Mouse (Mus musculus) urinary bladder, postnatal 36 days (tissue): ENCODE results near the gene Chst8.

Experiments used
- DNase-seq, 2 experiments: peaks; one replicate each; pipeline ENCODE4 v3.0.0; 2022; ENCODE audit warnings: low spot score in 2 of 2, mixed read lengths in 1 of 2

The Chst8 gene

DNA sequence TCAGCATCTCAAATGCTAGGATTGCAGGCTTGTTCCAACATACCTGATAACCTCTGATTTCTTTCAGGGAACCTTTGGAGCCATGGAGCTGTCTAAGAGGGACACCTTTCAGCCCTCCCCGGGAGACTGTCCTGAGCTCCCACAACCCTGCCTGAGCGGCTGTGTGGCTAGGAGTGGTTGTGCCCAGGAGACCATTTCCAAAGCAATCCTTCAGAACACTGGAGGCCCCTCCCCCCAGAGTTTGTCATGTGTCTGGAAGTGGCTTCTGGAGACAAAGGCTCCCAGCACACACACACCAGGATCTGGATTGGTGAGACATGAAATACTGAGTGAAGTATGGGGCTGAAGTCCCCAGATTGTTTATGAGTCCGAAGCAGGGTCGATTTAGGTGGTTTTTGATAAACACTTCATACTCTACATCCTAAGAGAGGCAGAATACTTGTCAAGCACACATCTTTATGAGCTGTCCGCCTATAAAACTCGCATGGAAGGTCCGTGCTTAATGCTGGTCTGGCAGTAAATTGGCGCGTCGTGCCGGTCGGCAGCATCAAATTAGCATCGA is 12.5 kb downstream of the Chst8 start:
- no peak for DNase-seq

DNA sequence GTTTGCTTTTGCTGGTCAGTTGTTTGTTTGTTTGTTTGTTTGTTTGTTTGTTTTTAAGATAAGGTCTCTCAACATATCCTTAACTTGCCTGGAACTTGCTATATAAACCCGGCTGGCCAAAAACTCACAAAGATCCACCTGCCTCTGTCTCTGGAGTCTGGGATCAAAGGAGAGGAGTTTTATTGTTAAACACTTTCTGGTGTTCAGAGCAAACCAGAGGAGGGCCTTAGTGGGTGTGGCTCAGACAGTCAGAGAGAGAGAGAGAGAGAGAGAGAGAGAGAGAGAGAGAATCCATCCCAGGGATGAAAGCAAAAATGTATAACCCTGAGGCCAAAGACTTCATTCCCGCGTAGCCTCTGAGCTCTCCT is 13.1 kb downstream of the Chst8 start:
- no peak for DNase-seq

DNA sequence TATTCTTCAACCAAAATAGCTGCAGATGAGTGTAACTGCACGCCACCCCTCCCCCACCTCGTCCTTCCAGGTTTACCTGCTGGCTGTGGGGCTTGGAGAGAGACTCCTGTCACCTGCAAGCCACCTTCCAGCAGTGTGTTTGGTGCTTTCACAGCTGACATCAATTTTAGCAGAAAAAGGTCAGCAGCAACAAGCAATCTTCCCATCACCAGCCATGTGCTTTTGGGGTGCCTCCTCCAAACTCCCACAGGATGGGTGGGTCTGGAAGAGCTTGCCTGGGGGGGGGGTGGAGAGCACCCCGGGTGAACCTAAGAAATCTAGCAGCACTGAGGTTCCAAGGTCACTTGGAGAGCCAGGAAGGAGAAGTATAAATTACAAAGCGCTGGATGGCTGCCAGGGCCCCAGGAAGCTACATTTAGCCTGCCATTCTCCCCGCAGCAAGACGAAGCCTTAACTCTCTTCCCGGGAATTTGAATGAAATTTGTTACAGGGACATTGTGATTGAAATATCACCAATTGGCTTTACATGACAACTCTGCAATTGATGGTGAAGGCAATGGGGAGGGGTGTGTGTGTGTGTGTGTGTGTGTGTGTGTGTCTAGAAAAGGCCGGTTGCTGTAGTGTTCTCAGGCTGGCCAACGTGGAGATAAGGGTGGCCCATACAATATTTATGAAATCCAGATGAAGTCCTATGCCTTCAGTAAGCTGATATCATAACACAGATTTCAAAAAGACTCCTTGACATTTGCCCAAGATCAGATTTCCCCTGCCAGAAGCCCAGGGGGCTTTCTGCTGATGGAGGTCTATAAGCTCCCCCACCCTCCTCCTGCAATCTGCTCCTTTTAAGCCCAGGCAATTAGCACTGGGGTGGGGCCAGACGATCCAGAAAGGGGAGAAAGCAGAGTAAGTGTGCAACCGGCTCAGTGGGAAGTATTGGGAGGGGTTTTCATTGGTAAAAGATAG is 13.8 kb downstream of the Chst8 start:
- no peak for DNase-seq

DNA sequence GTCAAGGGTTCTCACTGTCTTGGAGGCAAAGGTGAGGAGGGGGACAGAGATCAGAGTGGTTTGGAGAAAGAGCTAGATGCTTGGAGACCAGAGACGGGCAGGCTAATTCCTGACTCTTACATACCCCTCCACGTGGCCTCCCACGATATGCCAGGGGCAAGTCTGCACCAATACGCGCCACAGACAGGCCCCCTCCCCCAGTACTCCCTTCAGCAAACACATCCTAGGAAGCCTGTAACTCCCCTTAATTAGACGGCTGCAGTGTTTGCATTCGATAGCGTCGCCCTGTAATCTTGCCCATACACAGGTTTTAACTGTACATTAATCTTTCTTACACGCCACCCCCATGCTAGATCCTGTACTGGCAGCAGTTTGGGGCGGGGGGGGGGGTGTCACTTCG is 14.5 kb downstream of the Chst8 start:
- DNase-seq, result no peak

DNA sequence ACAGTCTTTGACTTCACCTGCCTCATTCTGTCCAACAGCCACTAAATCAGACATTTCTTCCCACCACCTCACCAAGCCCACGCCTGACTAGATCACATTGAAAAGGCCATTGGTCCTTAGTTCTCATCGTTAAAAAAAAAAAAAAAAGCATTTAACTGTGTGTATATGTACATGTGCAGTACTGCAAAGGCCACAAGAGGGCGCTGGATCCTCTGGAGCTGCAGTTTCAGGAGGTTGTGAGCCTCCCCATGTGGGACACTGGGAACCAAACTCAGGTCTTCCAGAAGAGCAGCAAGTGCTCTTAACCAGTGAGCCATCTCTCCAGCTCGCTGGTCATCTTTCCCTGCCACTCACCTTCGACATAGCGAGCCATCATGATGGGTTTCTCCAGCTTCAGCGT is 22.1 kb downstream of the Chst8 start:
- DNase-seq, result no peak

- DNase-seq, result no peak
Observed at GRCm38 (mm10) chr7:34787171-34787570, 25.3 kb downstream of the Chst8 start.

DNA sequence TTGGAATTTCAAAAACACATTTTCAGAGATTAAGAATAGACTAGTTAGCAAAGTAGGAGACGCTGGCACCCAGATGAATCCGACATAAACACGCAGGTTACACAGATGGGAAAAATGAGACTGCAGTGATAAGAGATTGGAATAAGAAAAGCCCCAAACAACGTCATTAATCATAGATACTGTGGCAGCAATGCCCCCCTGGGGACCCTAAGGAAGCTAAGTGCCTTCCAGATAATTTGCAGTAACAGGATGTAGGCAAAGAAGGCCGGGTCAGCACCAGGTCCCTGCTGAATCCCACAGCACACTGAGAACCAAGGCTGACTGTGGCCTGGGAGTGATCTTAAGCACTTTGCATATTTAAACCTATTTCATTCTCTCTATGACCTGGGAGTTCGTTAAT is 27.5 kb downstream of the Chst8 start:
- no peak for DNase-seq

- DNase-seq, result no peak
Observed at GRCm38 (mm10) chr7:34784469-34784868, 28.0 kb downstream of the Chst8 start.

DNA sequence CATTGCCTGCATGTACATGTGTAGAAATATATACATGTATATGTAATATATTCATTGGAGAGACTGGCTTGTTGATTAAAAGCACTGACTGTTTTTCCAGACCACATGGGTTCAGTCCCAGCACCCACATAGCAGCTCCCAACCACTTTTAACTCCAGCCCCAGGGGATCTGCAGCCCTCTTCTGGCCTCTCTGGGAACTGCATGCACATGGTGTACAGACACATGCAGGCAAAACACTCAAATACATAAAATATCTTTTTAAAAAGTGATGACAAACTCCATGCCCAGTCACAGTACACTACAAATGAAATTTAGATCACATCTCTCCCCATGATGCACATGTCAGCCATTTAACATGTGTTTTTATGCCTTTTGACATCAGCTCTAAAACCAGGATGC is 30.5 kb downstream of the Chst8 start:
- no peak for DNase-seq

DNA sequence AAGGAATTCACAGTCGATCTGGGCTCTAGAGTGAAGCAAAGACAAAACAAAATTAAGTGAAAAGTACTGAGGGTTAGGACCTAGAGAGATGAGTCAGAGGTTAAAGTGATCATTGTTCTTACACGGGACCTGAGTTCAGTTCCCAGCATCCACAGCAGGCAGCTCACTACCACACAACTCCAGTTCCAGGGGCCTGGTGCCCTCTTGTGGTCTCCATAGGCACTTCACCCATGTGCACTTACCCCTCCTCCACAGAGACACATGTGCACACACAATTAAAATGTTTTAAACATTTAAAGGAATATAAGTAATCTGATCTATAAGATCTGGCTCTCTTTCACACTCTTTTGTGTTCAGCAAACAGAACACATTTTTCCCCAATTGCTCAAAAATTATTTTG is 31.3 kb downstream of the Chst8 start:
- DNase-seq, result no peak

DNA sequence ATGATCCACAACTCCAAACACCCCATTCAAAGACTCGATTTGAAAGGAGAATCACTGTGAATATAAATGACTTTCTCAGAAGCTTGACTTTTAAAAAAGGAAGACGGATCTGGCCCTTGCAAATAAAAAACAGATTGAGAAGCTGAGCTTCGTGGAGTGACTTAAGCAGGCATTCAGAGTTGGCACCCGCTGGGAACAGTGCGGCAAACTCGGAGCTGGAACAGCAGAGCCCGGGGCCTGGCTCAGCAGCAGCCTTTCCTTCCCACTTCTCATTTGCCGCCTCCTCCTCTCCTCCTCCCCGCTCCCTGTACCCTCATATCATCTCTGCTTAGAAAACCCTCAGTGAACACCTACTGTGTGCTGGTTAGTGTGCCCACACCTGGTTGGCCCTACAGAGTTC is 34.1 kb downstream of the Chst8 start:
- no peak for DNase-seq

DNA sequence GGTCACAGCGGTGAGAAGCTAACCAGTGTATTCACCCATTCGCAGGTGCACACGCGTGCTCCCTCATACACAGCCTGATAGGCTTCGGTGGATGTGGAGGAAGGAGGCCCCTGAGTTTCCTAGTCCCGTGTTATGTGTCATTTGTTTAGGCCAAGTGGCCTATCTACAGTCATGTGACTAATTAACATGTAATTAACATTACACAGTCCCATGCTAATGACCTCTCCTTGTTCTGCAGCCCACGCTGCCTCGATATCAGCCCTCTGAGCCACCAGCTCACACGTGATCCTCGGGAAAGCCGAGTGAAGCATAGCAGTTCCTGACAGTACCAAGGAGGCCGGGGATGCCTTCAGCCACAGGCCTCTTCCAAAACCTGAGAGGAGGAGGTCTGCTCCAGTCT is 36.9 kb downstream of the Chst8 start:
- DNase-seq, result no peak

GRCm38 (mm10) chr7:34774947-34775346 is 37.6 kb downstream of the Chst8 start:
- no peak for DNase-seq

GRCm38 (mm10) chr7:34774020-34774419 is 38.5 kb downstream of the Chst8 start:
- no peak for DNase-seq

- no peak for DNase-seq
Observed at GRCm38 (mm10) chr7:34773309-34773708, 39.2 kb downstream of the Chst8 start.

GRCm38 (mm10) chr7:34769531-34769930 is 43.0 kb downstream of the Chst8 start:
- no peak for DNase-seq

GRCm38 (mm10) chr7:34764250-34765148 is 48.0 kb downstream of the Chst8 start:
- no peak for DNase-seq

- DNase-seq, result no peak
Observed at GRCm38 (mm10) chr7:34759378-34759822, 53.1 kb downstream of the Chst8 start.

GRCm38 (mm10) chr7:34758721-34759120 is 53.8 kb downstream of the Chst8 start:
- DNase-seq, result no peak

GRCm38 (mm10) chr7:34757513-34757912 is 55.0 kb downstream of the Chst8 start:
- DNase-seq, result no peak

DNA sequence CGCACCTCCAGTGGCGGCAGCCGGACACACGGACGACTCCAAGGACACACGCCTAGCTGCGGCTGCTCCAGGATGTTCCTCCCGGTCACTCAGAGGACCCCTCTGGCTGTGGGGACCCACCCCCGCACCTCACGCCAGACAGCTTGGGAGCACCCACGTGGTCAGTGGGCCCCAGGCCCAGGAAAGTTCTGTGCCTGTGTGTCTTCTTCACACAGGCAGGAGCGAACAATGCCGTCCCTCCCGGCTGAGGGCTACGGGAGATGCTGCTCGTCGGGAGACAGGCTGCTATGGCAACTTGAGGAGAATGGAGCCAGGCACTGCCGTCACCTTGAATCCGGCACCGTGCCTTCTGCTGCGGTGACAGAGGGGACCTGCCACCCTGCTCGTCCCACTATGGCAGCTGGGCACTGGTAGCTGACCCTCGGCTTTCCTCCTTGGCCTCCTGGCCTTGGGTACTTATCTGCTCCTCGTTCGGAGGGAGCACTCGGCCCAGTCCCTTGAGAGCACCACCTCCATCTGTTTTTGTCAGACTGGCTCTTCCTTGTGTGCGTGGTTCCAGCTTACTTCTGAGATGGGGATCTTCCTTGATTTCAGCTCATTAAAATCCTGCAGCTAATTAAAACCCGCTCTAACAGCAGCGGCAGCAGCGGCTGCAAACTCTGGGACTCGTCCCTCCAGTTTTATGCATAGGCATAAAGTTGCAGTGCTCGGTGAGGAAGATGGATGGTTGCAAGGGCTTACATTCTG is 59.2 kb downstream of the Chst8 start:
- no peak for DNase-seq
